Mouse (Mus musculus) telencephalon, adult 2 months (tissue): Measurements from ENCODE around the gene Ank2.
"Not testable (repeated sequence)": the region's sequence is repeated elsewhere in the genome, so short reads cannot be mapped to it uniquely, and the experiment has no call there.

Source experiments
- DNase-seq: peaks from one replicate; pipeline ENCODE4 v3.0.0-alpha.2; 2011; ENCODE audit warnings: low read depth, low spot score

Gene Ank2

DNA sequence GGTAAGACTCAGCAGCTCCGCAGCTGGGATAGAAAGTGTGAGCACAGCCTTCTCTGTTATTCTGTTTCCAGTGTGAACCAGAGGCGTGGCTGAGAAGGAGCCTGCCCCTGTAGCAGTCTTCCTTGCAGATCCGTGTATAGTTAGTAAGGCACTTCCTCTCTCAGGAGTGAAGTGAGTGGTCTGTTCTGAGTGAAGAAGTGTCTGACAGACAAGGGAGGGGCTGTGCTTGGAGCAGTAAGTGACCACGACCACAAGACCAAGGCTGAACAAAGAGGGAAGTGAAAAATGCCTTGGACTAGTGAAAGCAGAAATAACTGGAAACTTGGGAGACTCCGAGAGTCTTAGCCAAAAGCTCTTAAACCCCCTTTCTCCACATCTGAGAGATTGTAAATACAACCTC lies 143.9 kb downstream of the Ank2 start:
- no peak for DNase-seq

- DNase-seq = no peak
Observed at GRCm38 (mm10) chr3:127350602-127351362, 148.4 kb downstream of the Ank2 start.

GRCm38 (mm10) chr3:127348926-127349325 lies 150.2 kb downstream of the Ank2 start:
- no peak for DNase-seq

GRCm38 (mm10) chr3:127345860-127346459 lies 153.2 kb downstream of the Ank2 start:
- no peak for DNase-seq

- DNase-seq = no peak
Observed at GRCm38 (mm10) chr3:127341300-127341699, 157.8 kb downstream of the Ank2 start.

DNA sequence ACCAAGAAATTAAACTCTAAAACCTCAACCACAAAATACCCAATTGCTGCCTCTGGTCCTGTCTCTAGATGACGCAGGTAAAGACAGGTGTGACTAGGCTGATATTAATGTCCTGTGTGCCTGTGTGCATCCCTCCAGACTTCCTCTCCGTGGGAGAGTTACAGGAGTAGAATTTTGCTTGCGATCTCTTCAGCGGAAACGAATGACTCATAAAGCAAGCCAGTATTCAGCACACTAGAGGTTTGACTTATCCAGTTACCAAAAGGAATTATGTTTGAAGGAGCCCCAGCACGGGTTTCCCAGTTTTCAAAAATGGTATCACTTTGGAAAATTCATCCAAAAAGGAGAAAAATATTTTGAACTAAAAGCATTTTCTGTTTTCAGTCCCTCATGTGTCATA lies 164.3 kb downstream of the Ank2 start:
- no peak for DNase-seq

DNA sequence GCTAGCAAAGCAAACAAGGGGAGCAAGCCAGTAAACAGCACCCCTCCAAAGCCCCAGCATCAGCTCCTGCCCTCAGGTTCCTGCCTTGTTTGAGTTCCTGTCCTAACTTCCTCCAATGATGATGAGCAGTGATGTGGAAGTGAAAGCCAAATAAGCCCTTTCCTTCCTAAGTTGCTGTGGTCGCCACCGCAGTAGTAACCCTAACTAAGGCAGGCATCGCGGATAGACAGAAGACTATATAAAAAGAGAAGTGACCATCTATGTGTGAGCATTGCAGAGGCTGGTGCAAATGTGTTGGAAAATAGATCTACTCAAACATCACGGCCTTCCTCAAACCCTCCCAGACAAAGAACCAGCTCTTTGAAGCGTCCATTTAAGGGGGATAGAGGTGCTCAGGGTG lies 167.6 kb downstream of the Ank2 start:
- DNase-seq = no peak

GRCm38 (mm10) chr3:127326355-127326754 lies 172.8 kb downstream of the Ank2 start:
- no peak for DNase-seq

DNA sequence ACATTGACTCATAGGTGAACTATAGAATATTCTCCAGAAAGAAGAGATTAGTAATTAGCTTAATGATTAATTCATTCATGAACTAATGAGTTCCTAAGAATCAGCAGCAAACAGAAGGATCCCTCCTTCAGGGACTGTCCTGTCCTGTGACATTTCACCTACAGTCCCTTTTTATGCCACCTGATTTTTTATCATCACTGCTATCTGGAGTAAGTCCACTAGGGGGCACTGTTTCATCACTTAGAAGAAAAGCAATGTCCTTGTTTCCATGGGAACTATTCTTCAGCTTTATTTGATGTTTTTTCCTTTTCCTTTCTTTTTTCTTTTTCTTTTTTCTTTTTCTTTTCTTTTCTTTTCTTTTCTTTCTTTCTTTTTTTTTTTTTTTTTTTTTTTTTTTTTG lies 176.3 kb downstream of the Ank2 start:
- DNase-seq = no peak

DNA sequence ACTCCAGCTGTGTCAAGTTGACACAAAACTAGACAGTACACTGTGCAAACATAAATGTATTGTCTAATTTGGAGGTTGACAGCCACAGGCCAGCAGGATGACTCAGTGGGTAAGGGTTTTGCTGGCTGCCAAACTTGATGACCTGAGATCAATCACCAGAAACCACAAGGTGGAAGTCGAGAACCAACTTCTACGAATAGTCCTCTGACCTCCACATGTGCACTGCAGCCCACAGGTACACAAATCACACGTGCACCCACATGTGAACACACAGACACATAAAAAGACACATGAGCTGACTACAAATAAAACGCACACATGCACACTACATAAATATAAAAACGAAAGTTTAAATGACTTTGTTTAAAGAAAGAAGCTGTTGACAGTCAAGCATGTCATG lies 177.5 kb downstream of the Ank2 start:
- DNase-seq = no peak

DNA sequence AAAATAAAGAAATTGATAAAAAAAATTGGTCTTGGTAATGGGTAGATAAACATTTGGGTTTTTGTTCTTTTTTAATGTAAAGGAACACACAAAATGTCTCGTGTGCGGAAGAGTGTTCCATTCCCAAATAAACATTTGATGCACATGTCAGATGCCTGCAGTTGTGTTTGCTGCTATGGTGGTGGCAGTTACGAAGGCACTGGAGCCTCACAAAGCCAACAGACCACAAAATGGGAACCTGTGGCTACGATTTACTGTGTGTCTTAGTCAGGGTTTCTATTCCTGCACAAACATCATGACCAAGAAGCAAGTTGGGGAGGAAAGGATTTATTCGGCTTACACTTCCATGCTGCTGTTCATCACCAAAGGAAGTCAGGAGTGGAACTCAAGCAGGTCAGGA lies 178.1 kb downstream of the Ank2 start:
- not testable (repeated sequence) for DNase-seq

DNA sequence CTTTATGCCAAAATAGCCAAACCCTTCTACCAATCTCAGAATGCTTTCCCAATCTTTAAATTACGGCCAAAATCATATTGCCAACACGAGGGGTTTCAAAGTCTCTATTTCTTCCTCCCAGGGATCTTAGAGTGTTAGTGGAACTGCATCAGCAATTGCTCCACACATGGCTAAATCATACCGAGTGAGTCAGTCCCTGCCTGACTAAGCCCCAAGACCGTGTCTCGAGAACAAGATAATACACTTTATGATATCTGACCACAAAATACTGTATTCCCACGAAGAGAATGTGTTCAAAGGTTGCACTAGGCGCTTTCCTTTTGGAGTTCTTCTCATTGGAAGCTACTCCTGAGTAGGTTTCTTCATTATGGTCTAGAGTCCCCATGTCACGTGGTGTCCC lies 178.8 kb downstream of the Ank2 start:
- DNase-seq = no peak

DNA sequence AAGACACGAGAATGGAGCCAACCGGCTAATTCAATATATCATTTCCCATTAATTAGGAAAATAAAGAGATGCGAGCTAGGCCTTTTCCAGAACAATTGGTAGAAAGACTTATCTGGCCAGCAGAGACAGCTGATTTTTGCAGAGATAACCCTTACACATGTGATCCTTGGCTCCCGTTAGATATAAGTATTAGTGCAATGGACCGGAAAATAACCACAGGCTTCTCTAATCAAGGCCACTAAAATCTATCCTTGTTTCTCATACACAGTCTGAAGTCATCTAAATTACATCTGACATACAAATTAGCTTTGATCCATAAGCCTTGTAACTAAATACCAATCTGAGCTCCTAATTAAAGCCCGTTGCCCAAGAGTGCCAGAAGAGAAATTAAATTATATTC lies 181.5 kb downstream of the Ank2 start:
- DNase-seq = no peak

- DNase-seq = no peak
Observed at GRCm38 (mm10) chr3:127316717-127317116, 182.4 kb downstream of the Ank2 start.

DNA sequence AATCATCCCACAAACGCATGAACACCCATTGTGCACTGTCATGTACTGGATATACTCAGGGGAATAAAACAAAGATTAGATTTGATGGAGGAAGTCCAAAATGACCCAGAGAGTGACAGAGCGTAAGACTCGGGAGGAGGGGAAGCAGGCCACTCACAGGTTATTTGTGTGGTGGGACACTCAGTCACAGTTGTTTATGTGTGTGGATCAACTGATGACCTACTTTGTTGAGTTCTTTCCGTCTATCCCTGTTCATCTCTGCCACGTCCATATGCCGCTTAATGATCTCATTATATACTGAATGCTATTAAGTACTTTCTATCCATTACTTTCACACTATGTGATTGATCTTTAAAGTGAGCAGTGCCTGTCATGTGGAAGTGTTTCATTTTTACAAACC lies 187.6 kb downstream of the Ank2 start:
- DNase-seq = no peak

GRCm38 (mm10) chr3:127310079-127310478 lies 189.1 kb downstream of the Ank2 start:
- DNase-seq = no peak

DNA sequence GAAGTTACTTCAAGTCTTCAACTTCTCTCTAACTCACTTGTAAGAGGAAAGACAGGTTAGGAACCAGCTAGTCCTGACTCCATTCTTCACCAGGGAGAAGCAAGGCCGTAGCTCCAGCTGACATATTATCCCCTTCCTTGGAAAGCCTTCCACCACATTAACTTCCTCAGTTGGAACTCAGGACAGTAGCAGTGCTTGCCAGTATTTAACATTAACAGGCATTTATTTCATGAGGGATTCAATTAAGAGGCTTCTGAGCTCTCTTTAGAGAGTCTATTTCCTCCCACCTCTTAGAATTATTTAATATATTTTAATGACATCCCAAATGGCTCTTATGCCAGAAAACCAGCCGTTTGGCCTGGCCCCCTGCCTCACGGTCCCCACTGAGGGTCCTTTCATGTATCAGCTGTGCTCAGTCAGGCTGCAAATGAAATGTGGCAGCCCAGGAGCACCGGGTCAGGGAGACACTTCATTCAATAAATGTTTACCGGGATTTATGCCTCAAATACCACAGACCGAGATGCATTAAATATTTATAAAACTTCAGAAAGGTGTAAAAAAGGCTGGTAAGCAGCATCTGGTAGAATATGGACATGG lies 195.1 kb downstream of the Ank2 start:
- no peak for DNase-seq

DNA sequence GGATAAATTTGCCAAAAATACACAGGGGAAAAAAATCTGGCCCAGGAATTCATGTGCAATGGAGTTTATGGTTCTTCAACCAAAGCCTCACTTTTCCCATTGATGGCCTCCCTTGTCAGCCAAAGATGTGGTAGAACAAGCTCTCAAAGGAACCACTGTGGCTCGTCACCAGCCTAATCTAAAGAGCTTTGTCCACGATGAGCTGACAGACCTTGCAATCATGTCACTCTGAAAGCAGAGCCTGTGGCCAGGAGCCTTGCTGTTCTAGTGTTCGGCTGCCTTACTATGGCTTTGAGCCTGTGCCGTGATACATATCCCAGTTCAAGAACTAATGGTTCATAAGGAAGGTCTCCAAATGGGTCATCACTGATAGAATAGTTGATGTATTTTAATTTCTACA lies 196.1 kb downstream of the Ank2 start:
- no peak for DNase-seq

GRCm38 (mm10) chr3:127300790-127301189 lies 198.4 kb downstream of the Ank2 start:
- no peak for DNase-seq

DNA sequence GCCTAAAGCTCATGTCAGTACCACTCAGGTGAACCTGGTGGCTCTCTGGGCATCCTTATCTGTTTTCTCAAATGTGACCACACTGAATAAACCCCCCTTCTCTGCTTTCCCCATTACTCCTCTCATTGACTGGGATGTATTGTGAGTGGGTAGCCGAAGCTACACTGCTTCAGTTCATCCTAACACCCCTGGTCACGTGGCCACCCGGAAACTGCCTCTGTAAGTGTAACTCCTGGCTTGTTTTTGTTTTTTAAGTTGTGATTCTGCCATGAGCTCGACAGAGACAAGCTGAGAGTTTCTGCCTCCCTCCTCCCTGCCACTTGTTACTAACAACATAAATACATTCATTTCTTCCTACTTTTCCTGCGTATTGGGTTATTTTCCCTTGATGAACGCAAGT lies 203.2 kb downstream of the Ank2 start:
- no peak for DNase-seq

DNA sequence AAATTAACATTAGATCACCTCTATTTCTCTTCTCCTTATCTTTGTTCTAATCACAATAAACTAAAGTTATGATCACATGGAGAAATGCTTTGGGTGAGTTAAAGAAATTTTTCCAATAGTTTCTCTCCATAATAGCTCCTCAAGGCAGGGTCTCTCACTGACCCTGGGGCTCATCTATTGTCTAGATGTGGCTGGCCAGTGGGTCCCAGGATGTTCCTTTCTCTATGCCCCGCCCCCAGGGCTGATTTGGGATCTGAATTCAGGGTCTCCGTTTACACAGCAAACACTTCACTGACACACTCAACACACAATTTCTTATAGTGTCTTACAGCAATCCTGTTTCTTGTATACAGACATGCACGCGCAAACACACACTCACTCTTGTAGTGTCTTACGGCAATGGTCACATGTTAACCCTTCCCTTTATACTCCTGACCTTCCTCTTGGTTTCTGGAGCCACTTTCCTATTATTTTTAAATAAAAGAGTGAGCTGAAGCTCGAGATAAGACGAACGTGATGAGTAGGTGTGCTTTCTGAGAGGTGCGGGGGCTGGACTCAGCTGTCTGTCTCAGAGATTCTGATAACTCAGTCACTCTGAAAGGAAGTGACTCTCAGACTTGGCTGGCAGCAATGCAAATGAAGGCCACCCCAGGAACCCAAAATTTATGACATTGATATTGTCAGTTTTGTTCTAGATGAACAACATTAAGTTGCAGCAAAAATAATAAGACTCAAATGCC lies 204.4 kb downstream of the Ank2 start:
- DNase-seq = no peak

DNA sequence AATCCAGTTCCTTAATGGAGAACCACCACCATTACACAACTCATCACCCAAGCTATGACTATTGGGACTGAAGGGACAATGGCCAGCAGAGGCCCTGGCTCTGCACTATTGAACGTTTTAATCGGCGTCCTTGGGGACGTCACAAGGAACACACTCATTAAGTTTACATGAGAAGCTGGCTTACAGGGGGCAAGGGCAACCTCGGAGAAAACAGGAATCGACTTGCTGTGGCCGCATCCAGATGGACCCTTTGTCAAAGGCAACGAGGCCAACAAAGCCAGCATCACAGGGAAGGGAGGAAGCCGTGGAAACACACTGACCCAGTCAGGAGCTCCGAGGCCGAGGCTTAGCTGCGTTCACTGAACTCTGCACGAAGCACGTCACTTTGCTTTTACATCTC lies 205.1 kb downstream of the Ank2 start:
- DNase-seq = no peak
